Mouse (Mus musculus) liver, embryonic 14.5 days (tissue): ENCODE results near the gene D230025D16Rik. TPM values are rescaled to one million over a fixed set of nuclear protein-coding genes. Genes with fewer than 3 reads are reported as not detected.
"Not testable (repeated sequence)": the region's sequence is repeated elsewhere in the genome, so short reads cannot be mapped to it uniquely, and the experiment has no call there.

Source experiments
- ATAC-seq: fragments of 200-750 bp; cut with Nextera tagmentation; 2 replicates; pipeline ENCODE4 v1.8.0; 2017; ENCODE audit warnings: moderate number of reproducible peaks, mild to moderate bottlenecking, moderate library complexity; ENCODE audit not compliant: insufficient read depth
- DNase-seq, 3 experiments: peaks; one replicate each; pipeline ENCODE4 v3.0.0-alpha.2; 2012 to 2013; ENCODE audit warnings: low read depth in 3 of 3, low spot score in 3 of 3
- H3K27ac ChIP-seq: fragments of 300-500 bp; sonication (generic); 2 replicates; pipeline ENCODE4 v1.5.1; 2014; ENCODE audit warnings: moderate library complexity, mild to moderate bottlenecking, control low read depth, inconsistent platforms
- H3K27me3 ChIP-seq: fragments of 300-500 bp; sonication (generic); 2 replicates; pipeline ENCODE4 v1.6.1; 2014; ENCODE audit warnings: mild to moderate bottlenecking, low read length, moderate library complexity; ENCODE audit not compliant: control insufficient read depth, insufficient read depth
- H3K36me3 ChIP-seq: fragments of 300-500 bp; sonication (generic); replicated peaks from 2 replicates; pipeline ENCODE4 v1.6.1; 2014; ENCODE audit warnings: low read depth; ENCODE audit not compliant: control insufficient read depth, insufficient read depth
- H3K4me1 ChIP-seq, 2 experiments: fragments of 200-500 bp in 1 of 2; fragments of 300-500 bp in 1 of 2; sonication (generic) in 1 of 2; replicated peaks; 2 replicates each; pipeline ENCODE4 v1.6.1; 2012 to 2014; ENCODE audit warnings: antibody characterized with exemption in 1 of 2, inconsistent platforms in 1 of 2, low read length in 1 of 2; ENCODE audit not compliant: control insufficient read depth in 2 of 2, insufficient read depth in 2 of 2
- H3K4me2 ChIP-seq: fragments of 300-500 bp; sonication (generic); 2 replicates; pipeline ENCODE4 v1.6.1; 2014; ENCODE audit warnings: low read depth, mild to moderate bottlenecking, control low read depth, moderate library complexity
- H3K4me3 ChIP-seq, 2 experiments: fragments of 200-500 bp in 1 of 2; fragments of 300-500 bp in 1 of 2; sonication (generic) in 1 of 2; 2 replicates each; pipeline ENCODE4 v1.5.1; 2012 to 2014; ENCODE audit warnings: low read depth in 2 of 2, low read length in 2 of 2, mild to moderate bottlenecking in 2 of 2, control low read depth in 1 of 2, inconsistent platforms in 1 of 2, moderate library complexity in 1 of 2; ENCODE audit not compliant: insufficient read depth in 1 of 2
- H3K9ac ChIP-seq: fragments of 300-500 bp; sonication (generic); replicated peaks from 2 replicates; pipeline ENCODE4 v1.6.1; 2014; ENCODE audit warnings: mild to moderate bottlenecking, control low read depth, moderate library complexity
- H3K9me3 ChIP-seq: fragments of 300-500 bp; sonication (generic); 2 replicates; pipeline ENCODE4 v1.6.1; 2016; ENCODE audit warnings: low read length, mixed read lengths; ENCODE audit not compliant: control insufficient read depth
- CTCF ChIP-seq: IDR thresholded peaks from 2 replicates; pipeline ENCODE4 v1.5.1; 2016; ENCODE audit warnings: antibody characterized with exemption, low read depth, control low read depth
- EP300 ChIP-seq: IDR thresholded peaks from 2 replicates; pipeline ENCODE4 v1.6.1; 2016; ENCODE audit warnings: antibody characterized with exemption, low read depth
- WGBS: fragments of 180-500 bp; shearing (Covaris S2); extraction: QIAGEN DNeasy Blood & Tissue Kit; methylation state at CpG from one replicate; pipeline ENCODE4 v1.1.7; 2014; ENCODE audit not compliant: insufficient replicate concordance; 5-methylcytosine and 5-hydroxymethylcytosine counted together
- polyA plus RNA-seq, 2 experiments: library from polyadenylated mRNA; depleted of rRNA in 1 of 2; stranded (reverse) in 1 of 2; unstranded in 1 of 2; fragments of >200 nt; fragmentation: Nextera tagmentation in 1 of 2; extraction: Ambion mirVana in 1 of 2; gene quantifications; 2 replicates each; pipeline versions ENCODE4 v1.2.1 to v1.2.3; 2012 to 2014

Gene D230025D16Rik
- polyA plus RNA-seq (2012; rRNA removed): 10.7 and 11.9 TPM in 2 replicates
- polyA plus RNA-seq (2014; fragmentation: Nextera tagmentation; extraction: Ambion mirVana): 14.7 and 16.7 TPM in 2 replicates

DNA sequence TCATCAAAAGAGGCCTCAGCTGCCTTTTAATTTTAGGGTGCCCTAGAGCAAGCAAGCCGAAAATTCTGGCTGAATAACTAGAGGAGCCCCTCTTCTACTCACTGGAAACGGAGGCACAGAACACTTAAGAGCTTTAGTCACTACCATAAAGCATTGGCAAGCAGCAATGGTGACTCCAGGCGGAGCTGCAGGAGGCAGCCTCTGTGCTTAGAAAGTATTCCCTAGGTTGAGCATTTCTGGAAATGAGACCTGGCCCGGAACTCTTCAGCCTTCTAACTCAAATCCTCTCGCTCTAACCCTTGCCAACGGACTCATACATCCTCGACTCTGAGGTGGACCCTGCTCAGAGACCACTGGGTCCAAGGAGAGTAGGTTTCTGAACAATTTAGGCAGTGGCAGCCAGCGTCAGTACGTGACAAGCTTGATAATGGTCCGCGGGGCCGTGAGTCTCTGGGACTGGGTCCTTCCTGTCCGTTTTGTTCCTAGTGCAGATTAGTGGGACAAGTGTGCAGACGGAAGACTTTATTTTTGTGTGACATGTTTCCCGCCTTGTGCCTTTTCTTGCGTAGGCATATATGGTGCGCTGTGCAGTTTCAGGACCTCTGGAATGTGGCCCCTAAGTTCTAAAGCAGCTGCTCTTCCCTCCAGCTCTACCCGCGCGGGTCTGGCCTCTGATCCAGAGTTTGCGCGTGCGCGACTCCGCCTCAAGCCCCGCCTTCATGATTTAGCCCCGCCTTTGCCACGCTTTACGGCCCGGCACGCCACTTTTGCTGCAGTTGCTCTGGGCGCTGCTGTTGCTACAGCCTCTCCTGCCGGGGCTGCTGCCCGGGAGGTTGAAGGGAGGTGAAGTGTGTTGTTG, at the start of gene D230025D16Rik:
Gene D230025D16Rik, plus strand, starts transcription at position 733 of the 859 bp plus-strand sequence.
- peak within 1 kb of the TSS; percentile 94 to 99 for H3K4me3 ChIP-seq
- no peaks in the 10 kb centered on the region for H3K27me3 ChIP-seq
- TF ChIP-seq EP300: no peak
- 0 out of 2 replicates have a peak, but pooled peaks have one; percentile 1 for TF ChIP-seq CTCF
- peak within 1 kb of the TSS; percentile 94 for H3K4me2 ChIP-seq
- H3K36me3 ChIP-seq: no peaks in the 10 kb centered on the region; the same call in 1 of the 2 replicates
- H3K9ac ChIP-seq: peak within 1 kb of the TSS; percentile 97
- peaks cover 3 to 14% of the 10 kb centered on the region in 2 experiments for H3K4me1 ChIP-seq
- 5% methylated on average over 34 of the region's 34 CpGs for whole genome bisulfite sequencing
- peak; percentile 85 to 87 (median 85) for DNase-seq
- ATAC-seq: peak; percentile 93
- no peaks in the 10 kb centered on the region for H3K9me3 ChIP-seq
- peak within 1 kb of the TSS; percentile 85 for H3K27ac ChIP-seq

DNA sequence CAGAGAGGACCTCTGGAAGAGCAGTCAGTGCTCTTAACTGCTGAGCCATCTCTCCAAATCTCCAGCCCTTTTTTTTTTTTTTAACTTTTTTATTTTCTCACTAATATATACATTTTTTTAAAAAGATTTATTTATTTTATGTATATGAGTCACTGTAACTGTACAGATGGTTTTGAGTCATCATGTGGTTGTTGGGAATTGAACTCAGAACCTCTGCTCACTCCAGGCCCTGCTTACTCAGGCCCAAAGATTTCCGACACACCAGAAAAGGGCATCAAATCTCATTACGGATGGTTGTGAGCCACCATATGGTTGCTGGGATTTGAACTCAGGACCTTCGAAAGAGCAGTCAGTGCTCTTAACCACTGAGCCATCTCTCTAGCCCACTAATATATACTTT, 49.7 kb upstream of the D230025D16Rik start:
- WGBS: 77% methylated on average over 3 of the region's 3 CpGs
- not testable (repeated sequence) for H3K36me3 ChIP-seq, H3K9ac ChIP-seq, H3K4me1 ChIP-seq, ATAC-seq, H3K4me3 ChIP-seq, H3K27ac ChIP-seq, H3K9me3 ChIP-seq, H3K4me2 ChIP-seq, DNase-seq
- H3K27me3 ChIP-seq: peaks cover 19% of the 10 kb centered on the region

DNA sequence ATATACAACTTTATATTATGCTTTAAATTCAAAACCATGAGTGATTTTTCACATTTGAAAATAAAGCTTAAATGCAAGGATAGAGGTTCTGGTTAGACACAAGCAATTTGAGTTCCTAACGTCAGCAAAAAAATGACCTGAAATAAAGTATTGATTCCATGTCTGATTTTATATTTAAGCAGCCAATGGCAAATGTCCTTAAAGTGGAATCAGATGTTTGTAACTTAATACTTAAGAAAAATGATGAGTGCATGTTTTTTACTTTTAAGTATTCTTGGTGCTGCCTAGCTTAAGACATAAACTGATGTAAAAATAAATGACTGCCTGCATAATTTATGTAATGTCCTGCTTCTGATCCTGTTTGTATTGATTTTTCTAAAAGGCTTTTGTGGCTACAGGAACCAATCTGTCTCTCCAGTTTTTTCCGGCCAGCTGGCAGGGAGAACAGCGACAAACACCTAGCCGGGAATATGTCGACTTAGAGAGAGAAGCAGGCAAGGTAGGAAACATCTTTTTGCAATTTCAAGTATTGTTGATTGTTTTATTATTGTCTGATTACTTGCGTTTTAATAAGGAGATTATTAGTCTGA, 46.6 kb upstream of the D230025D16Rik start:
- H3K36me3 ChIP-seq: no peaks in the 10 kb centered on the region
- no peak for DNase-seq
- TF ChIP-seq CTCF: no peak
- ATAC-seq: no peak
- no peak overlapping the region for H3K4me2 ChIP-seq
- no peak overlapping the region for H3K9ac ChIP-seq
- WGBS: 75% methylated on average over 6 of the region's 6 CpGs
- no peaks in the 10 kb centered on the region for H3K4me1 ChIP-seq
- no peak overlapping the region for H3K4me3 ChIP-seq
- no peaks in the 10 kb centered on the region for H3K9me3 ChIP-seq
- H3K27ac ChIP-seq: no peak overlapping the region
- H3K27me3 ChIP-seq: no peaks in the 10 kb centered on the region

GRCm38 (mm10) chr8:105182201-105182600, 42.7 kb upstream of the D230025D16Rik start:
- Histone ChIP-seq H3K4me2 (no peak overlapping the region), H3K27ac (no peak overlapping the region), H3K4me3 (no peak overlapping the region), H3K9me3 (no peaks in the 10 kb centered on the region), H3K9ac (no peak overlapping the region), H3K36me3 (no peaks in the 10 kb centered on the region), H3K4me1 (no peaks in the 10 kb centered on the region), H3K27me3 (no peaks in the 10 kb centered on the region)
- 54% methylated on average over 1 of the region's 1 CpGs for WGBS
- DNase-seq (no peak), ATAC-seq (no peak)
- no peak for TF ChIP-seq CTCF
- TF ChIP-seq EP300: no peak

DNA sequence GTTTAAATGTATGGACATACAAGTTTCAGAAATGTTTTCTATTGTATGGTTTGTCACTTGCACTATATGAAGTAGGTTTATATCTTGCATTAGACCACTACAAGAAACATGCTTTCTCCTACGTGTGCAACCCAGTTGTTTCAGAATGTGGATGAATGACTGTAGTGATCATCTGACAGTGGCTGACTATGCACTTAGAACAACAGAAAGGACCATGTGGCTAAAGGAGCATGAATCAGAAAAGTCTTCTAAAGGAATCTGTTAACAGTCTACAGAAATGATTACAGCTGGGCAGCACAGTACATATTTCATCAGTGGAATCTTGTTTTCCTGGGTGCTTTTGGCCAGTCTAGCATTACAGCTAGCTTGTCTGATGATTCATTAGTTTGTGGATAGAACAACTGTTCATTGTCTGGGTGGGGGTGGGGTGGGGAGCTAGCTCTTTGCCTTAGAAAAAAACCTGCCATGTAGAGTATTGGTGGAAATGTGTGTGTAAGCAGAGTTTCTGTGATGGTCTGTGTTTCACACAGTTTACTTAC, 38.4 kb upstream of the D230025D16Rik start:
- DNase-seq: no peak
- TF ChIP-seq EP300: no peak
- TF ChIP-seq CTCF: no peak
- H3K4me3 ChIP-seq: no peak overlapping the region
- WGBS: 69% methylated on average over 1 of the region's 1 CpGs
- no peak overlapping the region for H3K9ac ChIP-seq
- H3K9me3 ChIP-seq: no peaks in the 10 kb centered on the region
- no peaks in the 10 kb centered on the region for H3K36me3 ChIP-seq
- no peaks in the 10 kb centered on the region for H3K4me1 ChIP-seq
- no peak for ATAC-seq
- no peak overlapping the region for H3K27ac ChIP-seq
- H3K27me3 ChIP-seq: no peaks in the 10 kb centered on the region
- H3K4me2 ChIP-seq: no peak overlapping the region
